Mouse (Mus musculus) cerebral cortex, adult 2 months (tissue): ENCODE measurements around the gene Sms.

Experiments used
- WGBS: fragments of 180-500 bp; shearing (Covaris S2); methylation state at CpG from one replicate; pipeline ENCODE4 v1.1.7; 2018; 5-methylcytosine and 5-hydroxymethylcytosine counted together

Sms gene

GRCm38 (mm10) chrX:157449000-157449399, 43.1 kb downstream of the Sms start:
- WGBS, result 88% methylated on average over 1 of the region's 1 CpGs

- 68% methylated on average over 6 of the region's 6 CpGs for WGBS
These were observed 44.7 kb downstream of the Sms start for GRCm38 (mm10) chrX:157447431-157447830.

- 92% methylated on average over 1 of the region's 1 CpGs for WGBS
These were observed 57.3 kb downstream of the Sms start for GRCm38 (mm10) chrX:157434768-157435167.

GRCm38 (mm10) chrX:157419451-157419850, 72.6 kb downstream of the Sms start:
- WGBS, result 42% methylated on average over 2 of the region's 2 CpGs

- WGBS, result 47% methylated on average over 5 of the region's 5 CpGs
These were observed 76.9 kb downstream of the Sms start, which contains the start of gene Phex for GRCm38 (mm10) chrX:157415212-157415611. TSS of gene Phex (minus strand) at chrX:157415312.

- whole genome bisulfite sequencing, result 75% methylated on average over 6 of the region's 6 CpGs
These were observed 87.2 kb downstream of the Sms start for GRCm38 (mm10) chrX:157404919-157405318.
